Mouse (Mus musculus): ENCODE data around the gene Dapk1.

The Dapk1 gene

GRCm38 (mm10) chr13:60615057-60615650 lies 13.4 kb downstream of the Dapk1 start:
- no peak for DNase-seq (ENCODE audit: low read depth, low spot score)

GRCm38 (mm10) chr13:60616036-60616435 lies 14.3 kb downstream of the Dapk1 start:
- DNase-seq (ENCODE audit: low read depth, low spot score): no peak

GRCm38 (mm10) chr13:60618287-60618686 lies 16.5 kb downstream of the Dapk1 start:
- no peak for DNase-seq (ENCODE audit: low read depth, low spot score)

- no peak for DNase-seq (ENCODE audit: low read depth, low spot score)
Observed at GRCm38 (mm10) chr13:60619723-60620122, 18.0 kb downstream of the Dapk1 start.

- DNase-seq (ENCODE audit: low read depth, low spot score): no peak
Observed at GRCm38 (mm10) chr13:60621411-60621965, 19.7 kb downstream of the Dapk1 start.

- no peak for DNase-seq (ENCODE audit: low read depth, low spot score)
Observed at GRCm38 (mm10) chr13:60625581-60625980, 23.8 kb downstream of the Dapk1 start.

GRCm38 (mm10) chr13:60627843-60628656 lies 26.3 kb downstream of the Dapk1 start:
- no peak for DNase-seq (ENCODE audit: low read depth, low spot score)

GRCm38 (mm10) chr13:60628657-60628950 lies 26.9 kb downstream of the Dapk1 start:
- no peak for DNase-seq (ENCODE audit: low read depth, low spot score)

- DNase-seq (ENCODE audit: low read depth, low spot score): no peak
Observed at GRCm38 (mm10) chr13:60629419-60629818, 27.7 kb downstream of the Dapk1 start.

- no peak for DNase-seq (ENCODE audit: low read depth, low spot score)
Observed at GRCm38 (mm10) chr13:60633945-60634344, 32.2 kb downstream of the Dapk1 start.

GRCm38 (mm10) chr13:60635636-60636035 lies 33.9 kb downstream of the Dapk1 start:
- peak; percentile 31 for DNase-seq (ENCODE audit: low read depth, low spot score)

GRCm38 (mm10) chr13:60639482-60640055 lies 37.8 kb downstream of the Dapk1 start:
- no peak for DNase-seq (ENCODE audit: low read depth, low spot score)

- no peak for DNase-seq (ENCODE audit: low read depth, low spot score)
Observed at GRCm38 (mm10) chr13:60640420-60640819, 38.7 kb downstream of the Dapk1 start.

- peak; percentile 58 for DNase-seq (ENCODE audit: low read depth, low spot score)
Observed at GRCm38 (mm10) chr13:60644457-60644889, 42.7 kb downstream of the Dapk1 start.

- no peak for DNase-seq (ENCODE audit: low read depth, low spot score)
Observed at GRCm38 (mm10) chr13:60646791-60647190, 45.0 kb downstream of the Dapk1 start.

GRCm38 (mm10) chr13:60648350-60648749 lies 46.6 kb downstream of the Dapk1 start:
- DNase-seq (ENCODE audit: low read depth, low spot score): no peak

- DNase-seq (ENCODE audit: low read depth, low spot score): no peak
Observed at GRCm38 (mm10) chr13:60650000-60650399, 48.3 kb downstream of the Dapk1 start.

- no peak for DNase-seq (ENCODE audit: low read depth, low spot score)
Observed at GRCm38 (mm10) chr13:60654017-60654565, 52.3 kb downstream of the Dapk1 start.

GRCm38 (mm10) chr13:60655246-60655645 lies 53.5 kb downstream of the Dapk1 start:
- DNase-seq (ENCODE audit: low read depth, low spot score): no peak

GRCm38 (mm10) chr13:60659600-60659999 lies 57.9 kb downstream of the Dapk1 start:
- DNase-seq (ENCODE audit: low read depth, low spot score): no peak

- DNase-seq (ENCODE audit: low read depth, low spot score): no peak
Observed at GRCm38 (mm10) chr13:60660056-60660455, 58.3 kb downstream of the Dapk1 start.

- DNase-seq (ENCODE audit: low read depth, low spot score): no peak
Observed at GRCm38 (mm10) chr13:60660711-60661261, 59.0 kb downstream of the Dapk1 start.
